Mouse (Mus musculus) hindbrain, postnatal 0 days (tissue): ENCODE results near the gene Cacna1s. TPM values are rescaled to one million over a fixed set of nuclear protein-coding genes. Genes with fewer than 3 reads are reported as not detected.

Source experiments
- ATAC-seq: fragments of 200-750 bp; cut with Nextera tagmentation; 2 replicates; pipeline ENCODE4 v1.8.0; 2017; ENCODE audit warnings: mild to moderate bottlenecking, moderate TSS enrichment, moderate library complexity
- DNase-seq: peaks from one replicate; pipeline ENCODE4 v3.0.0-alpha.2; 2015; ENCODE audit warnings: low spot score
- H3K27ac ChIP-seq: fragments of 300-500 bp; sonication (generic); 2 replicates; pipeline ENCODE4 v1.5.1; 2014; ENCODE audit warnings: mild to moderate bottlenecking
- H3K27me3 ChIP-seq: fragments of 300-500 bp; sonication (generic); 2 replicates; pipeline ENCODE4 v1.6.1; 2014; ENCODE audit warnings: low read length, mixed read lengths; ENCODE audit not compliant: insufficient read depth
- H3K36me3 ChIP-seq: fragments of 300-500 bp; sonication (generic); 2 replicates; pipeline ENCODE4 v1.6.1; 2014; ENCODE audit warnings: low read length, mixed read lengths; ENCODE audit not compliant: insufficient read depth
- H3K4me1 ChIP-seq: fragments of 300-500 bp; sonication (generic); 2 replicates; pipeline ENCODE4 v1.6.1; 2014; ENCODE audit warnings: antibody characterized with exemption, low read length, mixed read lengths; ENCODE audit not compliant: insufficient read depth
- H3K4me2 ChIP-seq: fragments of 300-500 bp; sonication (generic); 2 replicates; pipeline ENCODE4 v1.6.1; 2014; ENCODE audit warnings: low read depth, mild to moderate bottlenecking, low read length, moderate library complexity, mixed read lengths
- H3K4me3 ChIP-seq: fragments of 300-500 bp; sonication (generic); 2 replicates; pipeline ENCODE4 v1.5.1; 2014; ENCODE audit warnings: low read length
- H3K9ac ChIP-seq: fragments of 300-500 bp; sonication (generic); replicated peaks from 2 replicates; pipeline ENCODE4 v1.6.1; 2014; ENCODE audit warnings: mild to moderate bottlenecking, low read length, moderate library complexity, mixed read lengths
- H3K9me3 ChIP-seq: fragments of 300-500 bp; sonication (generic); 2 replicates; pipeline ENCODE4 v1.6.1; 2016; ENCODE audit warnings: low read length, mixed read lengths
- CTCF ChIP-seq: IDR thresholded peaks from 2 replicates; pipeline ENCODE4 v1.5.1; 2016; ENCODE audit warnings: antibody characterized with exemption, control low read depth, low read depth
- WGBS: fragments of 180-500 bp; shearing (Covaris S2); extraction: QIAGEN DNeasy Blood & Tissue Kit; methylation state at CpG from one replicate; pipeline ENCODE4 v1.1.7; 2014; 5-methylcytosine and 5-hydroxymethylcytosine counted together
- polyA plus RNA-seq: library from polyadenylated mRNA; unstranded; fragments of >200 nt; fragmentation: Nextera tagmentation; extraction: Ambion mirVana; gene quantifications from 2 replicates; pipeline ENCODE4 v1.2.1, GENCODE M21; 2015
- total RNA-seq: library from RNA; depleted of rRNA; stranded (reverse); fragments of >200 nt; gene quantifications from 2 replicates; pipeline ENCODE4 v1.2.3, GENCODE M21; 2014; rRNA removed

Gene Cacna1s
- total RNA-seq, result 1.9 and 4.1 TPM in 2 replicates
- 0.53 and 0.69 TPM in 2 replicates for polyA plus RNA-seq

DNA sequence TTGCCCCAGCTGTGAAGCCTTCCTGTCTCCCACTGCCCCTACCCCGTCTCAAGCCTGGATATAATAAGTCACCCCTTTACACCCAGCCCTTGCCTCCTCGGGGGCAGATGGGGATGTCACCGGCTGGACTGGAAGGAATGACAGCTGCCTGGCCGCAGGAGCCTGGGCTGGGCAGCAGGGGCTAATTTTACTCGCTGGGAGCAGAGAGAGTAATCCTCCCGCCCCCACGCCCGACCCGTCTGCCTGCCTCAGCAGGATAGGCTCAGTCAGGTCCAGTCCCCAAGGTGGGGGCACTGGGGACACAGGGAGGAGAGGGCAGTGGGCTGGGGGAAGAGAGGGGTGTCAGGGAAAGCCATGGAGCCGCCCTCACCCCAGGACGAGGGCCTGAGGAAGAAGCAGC is at the start of gene Cacna1s:
Cacna1s (plus strand) TSS at position 204 of the 400 bp plus-strand sequence.
- WGBS, result 45% methylated on average over 11 of the region's 11 CpGs
- Histone ChIP-seq H3K36me3 (no peaks in the 10 kb centered on the region), H3K4me1 (peaks cover 11% of the 10 kb centered on the region), H3K27ac (no peak within 1 kb of the TSS), H3K9ac (no peak within 1 kb of the TSS), H3K4me2 (no peak within 1 kb of the TSS), H3K9me3 (no peaks in the 10 kb centered on the region), H3K4me3 (no peak within 1 kb of the TSS), H3K27me3 (0 out of 2 replicates have a peak, but pooled peaks cover 4% of the 10 kb centered on the region)
- no peak for ATAC-seq
- DNase-seq, result no peak
- TF ChIP-seq CTCF, result no peak

- Histone ChIP-seq H3K9me3 (no peaks in the 10 kb centered on the region), H3K27ac (no peak within 1 kb of the TSS), H3K4me1 (peaks cover 7% of the 10 kb centered on the region; the same call in 1 of the 2 replicates), H3K36me3 (no peaks in the 10 kb centered on the region), H3K9ac (peak within 1 kb of the TSS; percentile 39; the same call in 1 of the 2 replicates), H3K27me3 (no peaks in the 10 kb centered on the region), H3K4me2 (peak within 1 kb of the TSS; percentile 81), H3K4me3 (peak within 1 kb of the TSS; percentile 38)
- ATAC-seq (no peak), DNase-seq (no peak)
- TF ChIP-seq CTCF, result no peak
- 83% methylated on average over 3 of the region's 3 CpGs for WGBS
Observed at GRCm38 (mm10) chr1:136006292-136006748, 46.2 kb upstream of the Cacna1s start, which contains the start of gene Igfn1. Gene Igfn1, minus strand, starts transcription at chr1:136006342.

DNA sequence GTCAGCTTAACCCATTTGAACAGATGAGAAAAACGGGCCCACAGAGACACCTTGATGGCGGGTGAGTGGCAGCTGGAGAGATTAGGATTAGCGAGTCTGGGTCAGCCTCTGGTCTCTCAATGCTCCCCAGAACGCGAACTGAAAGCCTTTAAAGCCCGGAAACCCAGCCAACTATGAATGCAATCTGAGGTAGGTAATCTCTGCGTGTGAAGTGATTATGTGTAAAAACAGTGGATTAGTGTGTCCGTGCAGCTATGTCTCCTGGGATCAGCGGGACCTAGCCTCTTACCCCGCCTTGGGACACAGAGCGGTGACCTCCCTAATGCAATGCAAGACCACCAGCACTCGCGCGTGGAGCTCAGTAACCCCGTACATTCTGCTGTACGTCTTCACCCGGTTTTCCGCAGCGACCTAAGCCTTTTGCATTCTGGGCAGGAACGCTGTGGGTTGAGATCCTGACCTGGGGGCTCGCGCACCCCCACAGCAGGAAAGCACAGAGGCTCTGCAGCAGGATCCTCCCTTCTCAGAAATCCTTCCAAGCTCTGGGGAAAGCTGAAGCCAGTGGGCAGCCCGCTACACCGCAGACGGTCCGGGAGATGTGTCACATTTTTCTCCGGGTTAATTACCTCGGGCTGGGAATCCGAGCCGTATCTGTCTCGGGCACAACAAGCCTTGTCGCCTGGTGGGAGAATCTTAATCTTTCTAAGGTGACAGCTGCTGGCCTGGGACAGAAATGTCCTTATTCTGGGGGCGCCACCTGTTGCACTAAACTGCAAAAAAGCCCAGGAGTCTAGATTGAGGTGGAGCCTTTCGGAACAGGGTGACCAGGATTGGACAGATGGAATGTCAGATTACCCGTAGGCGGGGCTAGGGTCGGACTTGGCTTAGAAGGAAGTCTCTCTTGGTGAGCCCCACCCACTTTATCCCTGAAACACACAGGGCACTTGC is 45.1 kb upstream of the Cacna1s start, which contains the start of gene Tmem9:
Tmem9 (plus strand) TSS at position 940 of the 948 bp plus-strand sequence.
- whole genome bisulfite sequencing, result 4% methylated on average over 37 of the region's 37 CpGs
- Histone ChIP-seq H3K4me3 (peak within 1 kb of the TSS; percentile 38), H3K4me2 (peak within 1 kb of the TSS; percentile 81), H3K9me3 (no peaks in the 10 kb centered on the region), H3K27me3 (no peaks in the 10 kb centered on the region), H3K36me3 (no peaks in the 10 kb centered on the region), H3K9ac (peak within 1 kb of the TSS; percentile 39), H3K27ac (no peak within 1 kb of the TSS), H3K4me1 (peaks cover 7% of the 10 kb centered on the region; the same call in 1 of the 2 replicates)
- DNase-seq, result peak; percentile 75
- no peak for TF ChIP-seq CTCF
- ATAC-seq, result peak; percentile 92

DNA sequence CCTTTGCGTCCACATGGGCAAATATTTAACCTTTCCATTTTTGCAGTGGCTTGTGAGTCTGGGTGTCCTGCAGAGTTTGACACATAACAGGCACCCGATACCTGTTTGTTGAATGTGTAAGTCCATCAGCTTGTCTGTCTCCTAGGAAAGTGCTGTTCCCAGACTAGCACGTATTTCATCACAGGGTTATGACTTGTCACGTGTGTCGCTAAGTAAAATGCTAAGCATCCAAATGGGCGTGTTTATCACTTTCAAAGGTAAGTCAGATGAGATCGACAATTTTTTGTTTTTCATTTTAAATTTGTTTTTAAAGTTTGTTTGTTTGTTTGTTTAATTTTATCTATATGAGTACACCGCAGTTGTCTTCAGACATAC is 44.4 kb upstream of the Cacna1s start:
- peak; percentile 67 for ATAC-seq
- DNase-seq, result no peak

DNA sequence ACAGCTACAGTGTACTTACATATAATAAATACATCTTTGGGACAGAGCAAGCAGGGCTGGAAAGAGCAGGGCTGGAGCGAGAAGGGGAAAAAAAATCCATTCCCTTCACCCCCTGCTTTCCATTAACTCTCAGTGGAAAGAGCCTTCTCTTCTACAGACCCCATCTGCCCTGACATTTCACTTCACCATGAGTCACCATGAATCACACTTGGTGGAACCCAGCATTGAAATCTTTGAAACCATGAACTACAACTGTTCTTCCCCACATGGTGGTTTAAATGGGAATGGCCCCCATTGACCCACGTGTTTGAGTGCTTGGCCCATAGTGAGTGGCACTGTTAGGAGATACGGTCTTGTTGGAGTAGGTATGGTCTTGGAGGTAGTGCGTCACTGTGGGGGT is 42.3 kb upstream of the Cacna1s start:
- DNase-seq (no peak), ATAC-seq (no peak)
- WGBS, result 92% methylated on average over 4 of the region's 4 CpGs
- Histone ChIP-seq H3K4me1 (peaks cover 7% of the 10 kb centered on the region; the same call in 1 of the 2 replicates), H3K27ac (no peak overlapping the region), H3K9me3 (no peaks in the 10 kb centered on the region), H3K4me3 (no peak overlapping the region), H3K27me3 (no peaks in the 10 kb centered on the region), H3K9ac (no peak overlapping the region), H3K36me3 (no peaks in the 10 kb centered on the region), H3K4me2 (no peak overlapping the region)
- TF ChIP-seq CTCF, result no peak

More for the DNA sequence above, 44.4 kb upstream of the Cacna1s start:
- H3K4me3 ChIP-seq, result peak overlapping the region; percentile 38
- H3K9ac ChIP-seq, result 0 out of 2 replicates have a peak overlapping the region, but pooled peaks have one; percentile 39
- no peak overlapping the region for H3K27ac ChIP-seq
- peak overlapping the region; percentile 81 for H3K4me2 ChIP-seq
- no peak for TF ChIP-seq CTCF
- H3K4me1 ChIP-seq, result peaks cover 7% of the 10 kb centered on the region; the same call in 1 of the 2 replicates
- no peaks in the 10 kb centered on the region for H3K9me3 ChIP-seq
- WGBS, result 24% methylated on average over 8 of the region's 8 CpGs
- H3K36me3 ChIP-seq, result no peaks in the 10 kb centered on the region
- no peaks in the 10 kb centered on the region for H3K27me3 ChIP-seq

DNA sequence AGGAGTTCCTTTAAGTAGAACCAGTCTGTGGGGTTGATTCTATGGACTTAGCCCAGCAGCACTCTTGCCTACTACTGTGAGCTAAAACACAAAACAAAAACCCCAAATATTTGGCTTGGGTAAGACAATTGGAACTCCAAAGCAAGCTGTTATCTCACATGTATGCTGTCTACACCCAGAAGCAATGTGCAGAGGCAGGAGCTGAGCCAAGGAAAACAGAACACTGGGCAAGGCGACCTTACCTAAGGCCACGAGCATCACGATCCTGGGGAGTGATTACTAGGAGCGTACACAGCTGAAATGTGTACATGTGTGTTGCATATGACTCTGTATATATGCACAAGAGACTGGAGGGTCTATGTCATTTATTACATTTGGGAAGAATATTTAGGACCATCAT is 39.0 kb upstream of the Cacna1s start:
- no peaks in the 10 kb centered on the region for H3K9me3 ChIP-seq
- no peaks in the 10 kb centered on the region for H3K27me3 ChIP-seq
- WGBS, result 75% methylated on average over 4 of the region's 4 CpGs
- H3K27ac ChIP-seq, result no peak overlapping the region
- no peak for TF ChIP-seq CTCF
- no peak for ATAC-seq
- H3K36me3 ChIP-seq, result no peaks in the 10 kb centered on the region
- no peak for DNase-seq
- no peak overlapping the region for H3K4me2 ChIP-seq
- H3K4me3 ChIP-seq, result no peak overlapping the region
- no peak overlapping the region for H3K9ac ChIP-seq
- H3K4me1 ChIP-seq, result no peaks in the 10 kb centered on the region
